Mouse (Mus musculus): ENCODE measurements around the gene Calu. TPM values are rescaled to one million over a fixed set of nuclear protein-coding genes. Genes with fewer than 3 reads are reported as not detected.

The Calu gene
- total and polyA plus RNA-seq, 3 experiments = 18.5 to 150 (median 125) TPM

- no peak for DNase-seq
Measured at GRCm38 (mm10) chr6:29425118-29425517, 77.2 kb downstream of the Calu start.

- no peak for DNase-seq
Measured at GRCm38 (mm10) chr6:29426331-29426730, 78.5 kb downstream of the Calu start.

Small RNA genes within 50 kb of the gene (microRNA-seq; reads per million reads assigned to microRNA genes)
- gene Gm26220 (0 reads per million in 2 experiments), gene Gm44354 (0 reads per million in 2 experiments)

Other genes with a start within 250 kb of the Calu start
- gene Rbm28, start 183.1 kb upstream of the Calu start, total RNA-seq (2021) = 10 to 100 TPM; 25.9 to 33.6 TPM
- gene Rbm28, start 183.1 kb upstream of the Calu start, polyA plus RNA-seq (2012; rRNA removed) = 2.3 and 2.4 TPM in 2 replicates
- gene Prrt4, start 168.5 kb upstream of the Calu start, total RNA-seq (2021) = 1 to 10 TPM; 2.2 to 5.0 TPM
- 6.1 and 8.8 TPM in 2 replicates for gene Prrt4, start 168.5 kb upstream of the Calu start, polyA plus RNA-seq (2012; rRNA removed)
- gene Impdh1, start 131.7 kb upstream of the Calu start, total RNA-seq (2021) = 10 to 100 TPM; 58.3 to 86.4 TPM
- gene Impdh1, start 131.7 kb upstream of the Calu start, polyA plus RNA-seq (2012; rRNA removed) = 94.4 and 102 TPM in 2 replicates
- gene Hilpda, start 75.6 kb upstream of the Calu start, total RNA-seq (2021) = 1 to 10 TPM; 2.6 to 6.8 TPM
- 10.0 and 12.1 TPM in 2 replicates for gene Hilpda, start 75.6 kb upstream of the Calu start, polyA plus RNA-seq (2012; rRNA removed)
- under 1 TPM in 1 of 2 experiments, not detected in 1; 0.29 TPM for gene Fam71f2, start 68.5 kb upstream of the Calu start, total RNA-seq (2021)
- 0.18 and 0.35 TPM in 2 replicates for gene Fam71f2, start 68.5 kb upstream of the Calu start, polyA plus RNA-seq (2012; rRNA removed)
- not detected for gene Fam71f1, start 28.9 kb upstream of the Calu start, total RNA-seq (2021)
- gene Fam71f1, start 28.9 kb upstream of the Calu start, polyA plus RNA-seq (2012; rRNA removed) = not detected in 2 replicates
- gene Opn1sw, start 40.4 kb downstream of the Calu start, total RNA-seq (2021) = not detected
- not detected in 2 replicates for gene Opn1sw, start 40.4 kb downstream of the Calu start, polyA plus RNA-seq (2012; rRNA removed)
- gene Ccdc136, start 48.2 kb downstream of the Calu start, total RNA-seq (2021) = 1 to 10 TPM; 3.4 to 3.9 TPM
- gene Ccdc136, start 48.2 kb downstream of the Calu start, polyA plus RNA-seq (2012; rRNA removed) = 1.2 and 2.1 TPM in 2 replicates
- 1 to 10 TPM; 2.3 to 7.6 TPM for gene Flnc, start 85.2 kb downstream of the Calu start, total RNA-seq (2021)
- gene Flnc, start 85.2 kb downstream of the Calu start, polyA plus RNA-seq (2012; rRNA removed) = 0.88 and 1.6 TPM in 2 replicates
- 100 to 1,000 TPM; 221 to 237 TPM for gene Atp6v1f, start 119.6 kb downstream of the Calu start, total RNA-seq (2021)
- 319 and 344 TPM in 2 replicates for gene Atp6v1f, start 119.6 kb downstream of the Calu start, polyA plus RNA-seq (2012; rRNA removed)
- gene Atp6v1fnb, start 123.4 kb downstream of the Calu start, total RNA-seq (2021) = under 1 TPM in 1 of 2 experiments, not detected in 1; 0.46 TPM
- gene Atp6v1fnb, start 123.4 kb downstream of the Calu start, polyA plus RNA-seq (2012; rRNA removed) = not detected in 2 replicates
- 1 to 10 TPM; 1.9 to 2.1 TPM for gene Kcp, start 159.9 kb downstream of the Calu start, total RNA-seq (2021)
- gene Kcp, start 159.9 kb downstream of the Calu start, polyA plus RNA-seq (2012; rRNA removed) = 6.6 and 8.3 TPM in 2 replicates
- gene Irf5, start 178.6 kb downstream of the Calu start, total RNA-seq (2021) = 1 to 10 TPM; 4.9 to 6.6 TPM
- gene Irf5, start 178.6 kb downstream of the Calu start, polyA plus RNA-seq (2012; rRNA removed) = 15.0 and 15.1 TPM in 2 replicates